Mouse (Mus musculus) MEL (cell line): Measurements from ENCODE around the gene Tle3. TPM values are rescaled to one million over a fixed set of nuclear protein-coding genes. Genes with fewer than 3 reads are reported as not detected.

Experiments
- DNase-seq: peaks from one replicate; pipeline ENCODE4 v3.0.0; 2011; ENCODE audit warnings: low read depth, low spot score
- H3K27ac ChIP-seq: 2 replicates; pipeline ENCODE4 v1.5.1; 2012; ENCODE audit warnings: low read depth, mild to moderate bottlenecking, control low read depth, low read length, moderate library complexity; ENCODE audit not compliant: control insufficient read depth
- H3K27me3 ChIP-seq, 2 experiments: fragments of 150-350 bp in 1 of 2; sonication (generic) in 1 of 2; 2 replicates each; pipeline ENCODE4 v1.6.1; 2012; ENCODE audit warnings: low read length in 2 of 2, mild to moderate bottlenecking in 2 of 2, improper control_type of control experiment in 1 of 2, moderate library complexity in 1 of 2; ENCODE audit not compliant: insufficient read depth in 2 of 2, control insufficient read depth in 1 of 2
- H3K36me3 ChIP-seq, 2 experiments: 2 replicates each; pipeline ENCODE4 v1.6.1; 2012 to 2014; ENCODE audit warnings: low read length in 2 of 2, improper control_type of control experiment in 1 of 2, inconsistent platforms in 1 of 2, mild to moderate bottlenecking in 1 of 2; ENCODE audit not compliant: insufficient read depth in 2 of 2, control insufficient read depth in 1 of 2
- H3K4me1 ChIP-seq, 2 experiments: fragments of 150-350 bp in 1 of 2; sonication (generic) in 1 of 2; 2 replicates each; pipeline ENCODE4 v1.6.1; 2012; ENCODE audit warnings: low read length in 2 of 2, improper control_type of control experiment in 1 of 2, mild to moderate bottlenecking in 1 of 2; ENCODE audit not compliant: insufficient read depth in 2 of 2, control insufficient read depth in 1 of 2
- H3K4me3 ChIP-seq, 2 experiments: fragments of 150-350 bp in 1 of 2; sonication (generic) in 1 of 2; 2 replicates each; pipeline ENCODE4 v1.5.1; 2012; ENCODE audit warnings: low read depth in 2 of 2, low read length in 2 of 2, mild to moderate bottlenecking in 2 of 2, moderate library complexity in 2 of 2, control low read depth in 1 of 2, improper control_type of control experiment in 1 of 2; ENCODE audit not compliant: control insufficient read depth in 1 of 2, insufficient read depth in 1 of 2
- H3K79me2 ChIP-seq: 2 replicates; pipeline ENCODE4 v1.6.1; 2012; ENCODE audit warnings: mild to moderate bottlenecking, low read length, moderate library complexity; ENCODE audit not compliant: control insufficient read depth, poor library complexity, insufficient read depth
- H3K9ac ChIP-seq: 2 replicates; pipeline ENCODE4 v1.6.1; 2012; ENCODE audit warnings: low read depth, mild to moderate bottlenecking, control low read depth, low read length, moderate library complexity; ENCODE audit not compliant: control insufficient read depth, poor library complexity, severe bottlenecking
- H3K9me3 ChIP-seq: fragments of 150-350 bp; sonication (generic); replicated peaks from 2 replicates; pipeline ENCODE4 v1.6.1; 2012; ENCODE audit warnings: mild to moderate bottlenecking, low read length, improper control_type of control experiment, moderate library complexity; ENCODE audit not compliant: insufficient read depth
- CHD1 ChIP-seq: IDR thresholded peaks from 2 replicates; pipeline ENCODE4 v1.6.1; 2012; ENCODE audit warnings: low read depth, mild to moderate bottlenecking, inconsistent platforms, low read length, improper control_type of control experiment
- ELF1 ChIP-seq: IDR thresholded peaks from 2 replicates; pipeline ENCODE4 v1.6.1; 2014; ENCODE audit warnings: low read depth, mild to moderate bottlenecking, inconsistent platforms, low read length, improper control_type of control experiment, moderate library complexity
- EP300 ChIP-seq, 2 experiments: IDR thresholded peaks; 2 replicates each; pipeline ENCODE4 v1.6.1; 2011; ENCODE audit warnings: improper control_type of control experiment in 2 of 2, low read length in 2 of 2, low read depth in 1 of 2, mild to moderate bottlenecking in 1 of 2
- ETS1 ChIP-seq: IDR thresholded peaks from 2 replicates; pipeline ENCODE4 v1.6.1; 2012; ENCODE audit warnings: low read depth, mild to moderate bottlenecking, inconsistent platforms, low read length, improper control_type of control experiment, moderate library complexity
- GABPA ChIP-seq: IDR thresholded peaks from 2 replicates; pipeline ENCODE4 v1.6.1; 2012; ENCODE audit warnings: low read depth, mild to moderate bottlenecking, inconsistent platforms, low read length, improper control_type of control experiment, moderate library complexity
- GATA1 ChIP-seq: IDR thresholded peaks from 2 replicates; pipeline ENCODE4 v1.6.1; 2011; ENCODE audit warnings: low read depth, low read length, improper control_type of control experiment
- KAT2A ChIP-seq: conservative IDR thresholded peaks from 2 replicates; pipeline ENCODE4 v1.6.1; 2012; ENCODE audit warnings: low read depth, low read length, improper control_type of control experiment, inconsistent platforms
- MAX ChIP-seq: IDR thresholded peaks from 2 replicates; pipeline ENCODE4 v1.6.1; 2011; ENCODE audit warnings: low read length, improper control_type of control experiment
- MAZ ChIP-seq: IDR thresholded peaks from 2 replicates; pipeline ENCODE4 v1.6.1; 2012; ENCODE audit warnings: low read depth, mild to moderate bottlenecking, inconsistent platforms, low read length, improper control_type of control experiment
- MEF2A ChIP-seq: IDR thresholded peaks from 2 replicates; pipeline ENCODE4 v1.6.1; 2014; ENCODE audit warnings: low read depth, mild to moderate bottlenecking, inconsistent platforms, low read length, improper control_type of control experiment; ENCODE audit not compliant: poor library complexity, insufficient replicate concordance, severe bottlenecking; ENCODE audit errors: extremely low read depth
- MYC ChIP-seq: IDR thresholded peaks from 2 replicates; pipeline ENCODE4 v1.6.1; 2011; ENCODE audit warnings: low read depth, mild to moderate bottlenecking, low read length, improper control_type of control experiment, moderate library complexity
- NRF1 ChIP-seq: IDR thresholded peaks from 2 replicates; pipeline ENCODE4 v1.6.1; 2014; ENCODE audit warnings: low read depth, mild to moderate bottlenecking, inconsistent platforms, low read length, improper control_type of control experiment, moderate library complexity; ENCODE audit not compliant: poor library complexity, insufficient read depth, severe bottlenecking
- POLR2A ChIP-seq, 2 experiments: IDR thresholded peaks; 2 replicates each; pipeline ENCODE4 v1.6.1; 2011 to 2012; ENCODE audit warnings: low read length in 2 of 2, mild to moderate bottlenecking in 2 of 2, control low read depth in 1 of 2, improper control_type of control experiment in 1 of 2, low read depth in 1 of 2, moderate library complexity in 1 of 2; ENCODE audit not compliant: control insufficient read depth in 1 of 2, insufficient read depth in 1 of 2, poor library complexity in 1 of 2
- RCOR1 ChIP-seq: IDR thresholded peaks from 2 replicates; pipeline ENCODE4 v1.6.1; 2012; ENCODE audit warnings: low read depth, mild to moderate bottlenecking, inconsistent platforms, low read length, improper control_type of control experiment
- SIN3A ChIP-seq: IDR thresholded peaks from 2 replicates; pipeline ENCODE4 v1.6.1; 2012; ENCODE audit warnings: low read length, improper control_type of control experiment, inconsistent platforms
- TCF12 ChIP-seq: IDR thresholded peaks from 2 replicates; pipeline ENCODE4 v1.6.1; 2014; ENCODE audit warnings: low read depth, mild to moderate bottlenecking, inconsistent platforms, low read length, improper control_type of control experiment, moderate library complexity
- UBTF ChIP-seq: IDR thresholded peaks from 2 replicates; pipeline ENCODE4 v1.6.1; 2012; ENCODE audit warnings: low read depth, mild to moderate bottlenecking, inconsistent platforms, low read length, improper control_type of control experiment, moderate library complexity, borderline replicate concordance; ENCODE audit not compliant: insufficient read depth
- USF2 ChIP-seq, 2 experiments: IDR thresholded peaks; 2 replicates each; pipeline ENCODE4 v1.6.1; 2011 to 2012; ENCODE audit warnings: improper control_type of control experiment in 2 of 2, low read length in 2 of 2, borderline replicate concordance in 1 of 2, inconsistent platforms in 1 of 2, low read depth in 1 of 2, mild to moderate bottlenecking in 1 of 2; ENCODE audit not compliant: insufficient read depth in 1 of 2
- ZC3H11A ChIP-seq: IDR thresholded peaks from 2 replicates; pipeline ENCODE4 v1.6.1; 2012; ENCODE audit warnings: low read depth, mild to moderate bottlenecking, inconsistent platforms, low read length, improper control_type of control experiment
- ZMIZ1 ChIP-seq: IDR thresholded peaks from 2 replicates; pipeline ENCODE4 v1.6.1; 2012; ENCODE audit warnings: low read depth, mild to moderate bottlenecking, inconsistent platforms, low read length, improper control_type of control experiment, moderate library complexity
- polyA plus RNA-seq, 2 experiments: library from polyadenylated mRNA; stranded (reverse) in 1 of 2; unstranded in 1 of 2; fragments of >175 nt in 1 of 2; fragments of >200 nt in 1 of 2; gene quantifications; 2 replicates each; pipeline versions ENCODE4 v1.2.1 to v1.2.4; 2012; ENCODE audit warnings: low replicate concordance in 2 of 2, low read depth in 1 of 2; ENCODE audit not compliant: insufficient read length in 2 of 2, insufficient read depth in 1 of 2, missing spikeins in 1 of 2
- total RNA-seq: library from RNA; depleted of rRNA; stranded (reverse); fragments of 300-350 nt; gene quantifications from 2 replicates; pipeline ENCODE4 v1.2.3, GENCODE M21; 2012

The Tle3 gene
- total and polyA plus RNA-seq, 3 experiments = 20.3 to 26.8 TPM; not detected in 1

GRCm38 (mm10) chr9:61381445-61381844 is 9.3 kb downstream of the Tle3 start:
- H3K36me3 ChIP-seq = peaks cover 10 to 47% of the 10 kb centered on the region in 2 experiments

GRCm38 (mm10) chr9:61382595-61383186 is 10.5 kb downstream of the Tle3 start:
- H3K79me2 ChIP-seq = peaks cover 11% of the 10 kb centered on the region; the same call in 1 of the 2 replicates
- no peak overlapping the region for H3K9ac ChIP-seq
- TF ChIP-seq ETS1 (peak; percentile 56; the same call in 1 of the 2 replicates), POLR2A (IDR thresholded peaks at IDR 0.05; ENCODE audit: control insufficient read depth in 1 of 2, insufficient read depth in 1 of 2, low read depth in 1 of 2, low read length in 2 of 2, poor library complexity in 1 of 2) (no peak), SIN3A (peak; percentile 45; the same call in 1 of the 2 replicates), MAZ (peak; percentile 79), RCOR1 (peak; percentile 63), TCF12 (0 out of 2 replicates have a peak, but pooled peaks have one; percentile 42), EP300 (IDR thresholded peaks at IDR 0.05; ENCODE audit: low read depth in 1 of 2, low read length in 2 of 2) (peak; percentile 66; a peak in 2 of 4 replicates), CHD1 (no peak), GATA1 (peak; percentile 79), MAX (no peak), ELF1 (peak; percentile 57)
- no peaks in the 10 kb centered on the region for H3K9me3 ChIP-seq
- peak; percentile 47 for DNase-seq
- H3K4me3 ChIP-seq = no peak overlapping the region
- H3K27ac ChIP-seq = no peak overlapping the region
- peaks cover 11 to 34% of the 10 kb centered on the region in 2 experiments for H3K36me3 ChIP-seq
- peaks cover 13 to 27% of the 10 kb centered on the region in 2 experiments for H3K4me1 ChIP-seq
- H3K27me3 ChIP-seq = no peaks in the 10 kb centered on the region

More at GRCm38 (mm10) chr9:61381445-61381844, 9.3 kb downstream of the Tle3 start:
- TF ChIP-seq UBTF = no peak
- no peak for TF ChIP-seq CHD1
- TF ChIP-seq POLR2A (IDR thresholded peaks at IDR 0.05; ENCODE audit: control insufficient read depth in 1 of 2, insufficient read depth in 1 of 2, low read depth in 1 of 2, low read length in 2 of 2, poor library complexity in 1 of 2) = no peak
- TF ChIP-seq MYC = no peak
- no peak for TF ChIP-seq ZMIZ1
- no peak for TF ChIP-seq USF2 (IDR thresholded peaks at IDR 0.05; ENCODE audit: borderline replicate concordance in 1 of 2, insufficient read depth in 1 of 2, low read depth in 1 of 2, low read length in 2 of 2)
- no peak for TF ChIP-seq MEF2A
- no peak for TF ChIP-seq ZC3H11A
- TF ChIP-seq MAZ = no peak
- TF ChIP-seq NRF1 = no peak
- TF ChIP-seq ELF1 = no peak
- no peak for TF ChIP-seq KAT2A
- no peak for TF ChIP-seq GABPA
- Histone ChIP-seq H3K79me2 (peaks cover 17% of the 10 kb centered on the region), H3K4me3 (no peak overlapping the region), H3K9me3 (no peaks in the 10 kb centered on the region), H3K4me1 (peaks cover 24 to 40% of the 10 kb centered on the region in 2 experiments), H3K27ac (no peak overlapping the region), H3K27me3 (no peaks in the 10 kb centered on the region), H3K9ac (no peak overlapping the region)
- no peak for DNase-seq
